Mouse (Mus musculus) small intestine, adult 2 months (tissue): ENCODE measurements around the gene Yju2. TPM values are rescaled to one million over a fixed set of nuclear protein-coding genes. Genes with fewer than 3 reads are reported as not detected.
"Not testable (repeated sequence)": the region's sequence is repeated elsewhere in the genome, so short reads cannot be mapped to it uniquely, and the experiment has no call there.

Experiments
- H3K27ac ChIP-seq: fragments of 200-500 bp; 2 replicates; pipeline ENCODE4 v1.5.1; 2012; ENCODE audit warnings: low read depth, low read length, control low read depth, inconsistent platforms; ENCODE audit not compliant: insufficient read depth
- H3K27me3 ChIP-seq: fragments of 200-500 bp; 2 replicates; pipeline ENCODE4 v1.6.1; 2012; ENCODE audit warnings: mild to moderate bottlenecking, moderate library complexity, low read length, inconsistent platforms; ENCODE audit not compliant: control insufficient read depth, insufficient read depth
- H3K36me3 ChIP-seq: fragments of 200-500 bp; 2 replicates; pipeline ENCODE4 v1.6.1; 2012; ENCODE audit warnings: mild to moderate bottlenecking, low read length, control low read depth, inconsistent platforms; ENCODE audit not compliant: control insufficient read depth, insufficient read depth
- H3K4me1 ChIP-seq: fragments of 200-500 bp; 2 replicates; pipeline ENCODE4 v1.6.1; 2012; ENCODE audit warnings: low read length, inconsistent platforms, mixed read lengths; ENCODE audit not compliant: control insufficient read depth, insufficient read depth, insufficient read length
- H3K4me3 ChIP-seq: fragments of 200-500 bp; 2 replicates; pipeline ENCODE4 v1.5.1; 2012; ENCODE audit warnings: low read depth, mild to moderate bottlenecking, control low read depth, inconsistent platforms, low read length, moderate library complexity
- CTCF ChIP-seq: fragments of 200-500 bp; IDR thresholded peaks from 2 replicates; pipeline ENCODE4 v1.5.1; 2012; ENCODE audit warnings: low read depth, mild to moderate bottlenecking, control low read depth, inconsistent platforms, low read length, moderate library complexity, mixed read lengths; ENCODE audit not compliant: insufficient replicate concordance, insufficient read length; ENCODE audit errors: extremely low read depth
- POLR2A ChIP-seq: fragments of 200-500 bp; IDR thresholded peaks from 2 replicates; pipeline ENCODE4 v1.6.1; 2012; ENCODE audit warnings: low read depth, mild to moderate bottlenecking, control low read depth, inconsistent platforms, low read length, moderate library complexity
- WGBS: fragments of 180-500 bp; shearing (Covaris S2); methylation state at CpG from one replicate; pipeline ENCODE4 v1.1.7; 2018; 5-methylcytosine and 5-hydroxymethylcytosine counted together
- polyA plus RNA-seq: library from polyadenylated mRNA; depleted of rRNA; stranded (reverse); fragments of >200 nt; gene quantifications from 2 replicates; pipeline ENCODE4 v1.2.3, GENCODE M21; 2012; rRNA removed

The Yju2 gene
- 3.4 and 7.9 TPM in 2 replicates for polyA plus RNA-seq

DNA sequence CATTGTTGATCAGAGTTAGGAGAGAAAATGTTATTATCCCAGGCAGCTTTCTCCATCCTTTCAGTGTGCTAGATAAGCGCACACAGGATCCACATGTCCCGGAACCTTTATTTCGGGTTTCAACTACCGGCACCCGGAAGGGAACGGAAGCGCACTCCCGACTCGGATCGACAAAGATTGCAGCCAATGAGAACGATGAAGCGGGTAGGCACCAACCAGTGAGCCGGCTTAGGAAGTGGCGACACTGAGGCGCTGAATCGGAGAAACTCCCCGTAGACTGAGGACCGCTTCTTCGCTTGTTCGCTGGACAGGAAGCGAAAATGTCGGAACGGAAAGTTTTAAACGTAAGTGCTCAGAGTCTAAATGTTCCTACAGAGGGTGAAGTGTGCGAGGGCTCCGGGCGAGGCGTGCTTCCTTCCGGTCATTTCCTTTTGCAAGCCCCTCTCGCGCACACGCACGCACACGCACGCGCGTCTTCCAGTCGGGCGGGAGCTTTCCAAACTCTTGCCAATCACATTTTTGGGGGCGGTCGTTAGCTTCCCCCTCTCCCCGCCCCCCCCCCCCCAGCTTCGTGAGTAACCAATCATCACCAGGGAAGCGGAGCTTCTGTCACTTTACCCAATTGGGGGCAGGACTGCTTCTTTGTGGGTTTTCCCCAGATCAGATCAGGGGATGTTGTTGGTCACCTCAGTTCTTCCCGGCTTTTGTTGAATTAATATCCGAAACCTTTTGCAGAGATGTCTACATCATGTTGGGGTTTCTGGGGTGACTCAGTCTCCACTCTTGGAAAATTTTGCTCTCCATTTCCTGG lies at the start of gene Yju2:
Yju2 (plus strand) TSS at position 182 of the 811 bp plus-strand sequence.
- WGBS = under 1% methylated on average over 45 of the region's 46 CpGs
- H3K4me3 ChIP-seq = peak within 1 kb of the TSS; percentile 88
- peaks cover 12% of the 10 kb centered on the region for H3K36me3 ChIP-seq
- peaks cover 7% of the 10 kb centered on the region; the same call in 1 of the 2 replicates for H3K4me1 ChIP-seq
- H3K27ac ChIP-seq = peak within 1 kb of the TSS; percentile 98
- no peaks in the 10 kb centered on the region for H3K27me3 ChIP-seq
- TF ChIP-seq CTCF (no peak), POLR2A (peak; percentile 69)

DNA sequence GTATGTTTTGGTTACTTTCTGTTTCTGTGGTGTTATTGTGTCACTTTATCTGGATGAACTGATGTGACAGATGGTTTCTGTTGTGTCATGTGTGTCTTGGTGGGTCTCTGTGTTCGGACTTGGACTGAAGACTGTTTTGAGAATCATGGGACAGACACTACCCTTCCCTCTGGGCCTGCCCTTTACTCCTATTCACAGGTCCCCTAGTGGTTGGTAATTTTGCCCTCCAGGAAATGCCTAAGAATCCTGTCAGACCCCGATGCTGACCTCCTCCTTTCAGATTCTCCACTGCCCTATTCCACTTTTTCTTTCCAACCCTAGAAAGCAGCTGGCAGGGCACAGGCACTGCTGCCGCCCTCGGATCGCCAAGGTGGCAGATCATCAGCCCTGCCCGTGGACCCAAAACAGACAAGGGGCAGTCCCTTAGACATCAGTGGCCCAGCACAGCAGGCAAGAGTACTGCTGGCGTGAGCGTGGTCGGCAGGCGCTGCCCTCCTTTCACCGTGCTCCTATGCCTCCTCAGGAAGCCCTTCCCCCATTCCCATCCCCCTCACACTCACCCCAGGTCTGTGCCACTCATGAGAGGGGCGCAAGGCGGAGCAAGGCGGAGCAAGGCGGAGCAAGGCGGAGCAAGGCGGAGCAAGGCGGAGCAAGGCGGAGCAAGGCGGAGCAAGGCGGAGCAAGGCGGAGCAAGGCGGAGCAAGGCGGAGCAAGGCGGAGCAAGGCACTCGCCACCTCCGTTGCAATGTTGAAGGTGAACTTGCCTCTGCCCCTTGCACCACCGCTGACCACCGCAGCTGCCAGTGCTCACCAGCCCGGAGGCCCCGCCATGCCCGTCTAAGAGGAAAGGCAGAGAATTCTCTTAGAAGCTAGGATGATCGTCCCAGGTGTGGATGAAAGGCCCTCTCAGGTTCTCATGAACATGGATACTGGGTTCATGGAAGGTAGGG lies 27.1 kb upstream of the Yju2 start:
- Histone ChIP-seq H3K27me3 (no peaks in the 10 kb centered on the region), H3K36me3 (no peaks in the 10 kb centered on the region), H3K4me1 (peaks cover 5% of the 10 kb centered on the region; the same call in 1 of the 2 replicates), H3K4me3 (peak overlapping the region; percentile 90), H3K27ac (peak overlapping the region; percentile 0; the same call in 1 of the 2 replicates)
- TF ChIP-seq CTCF (peak; percentile 38; the same call in 1 of the 2 replicates), POLR2A (peak; percentile 26; the same call in 1 of the 2 replicates)
- WGBS = 1% methylated on average over 33 of the region's 33 CpGs

DNA sequence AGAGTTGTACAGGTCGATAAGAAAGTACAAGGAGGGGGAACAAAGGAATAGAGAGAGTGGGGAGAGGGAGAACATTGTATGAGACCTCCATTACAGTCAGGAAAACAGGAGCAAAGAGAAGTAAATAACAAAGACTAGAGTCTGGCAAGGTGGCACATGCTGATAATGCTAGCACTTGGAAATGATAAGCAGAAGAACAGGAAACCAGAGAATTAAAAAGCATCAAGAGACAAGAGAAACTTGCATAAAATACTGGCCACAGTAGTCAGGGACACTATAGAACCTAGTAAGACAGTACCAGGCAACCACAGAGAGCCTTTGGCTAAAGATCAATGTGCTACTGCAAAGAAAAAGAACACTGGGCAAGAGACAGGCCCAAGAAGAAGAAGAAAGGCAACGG lies 26.3 kb upstream of the Yju2 start:
- Histone ChIP-seq H3K36me3 (no peaks in the 10 kb centered on the region), H3K4me1 (peaks cover 5% of the 10 kb centered on the region; the same call in 1 of the 2 replicates), H3K27ac (no peak overlapping the region), H3K4me3 (peak overlapping the region; percentile 90; the same call in 1 of the 2 replicates), H3K27me3 (no peaks in the 10 kb centered on the region)
- TF ChIP-seq CTCF (no peak), POLR2A (no peak)
- WGBS = 51% methylated on average over 2 of the region's 2 CpGs

DNA sequence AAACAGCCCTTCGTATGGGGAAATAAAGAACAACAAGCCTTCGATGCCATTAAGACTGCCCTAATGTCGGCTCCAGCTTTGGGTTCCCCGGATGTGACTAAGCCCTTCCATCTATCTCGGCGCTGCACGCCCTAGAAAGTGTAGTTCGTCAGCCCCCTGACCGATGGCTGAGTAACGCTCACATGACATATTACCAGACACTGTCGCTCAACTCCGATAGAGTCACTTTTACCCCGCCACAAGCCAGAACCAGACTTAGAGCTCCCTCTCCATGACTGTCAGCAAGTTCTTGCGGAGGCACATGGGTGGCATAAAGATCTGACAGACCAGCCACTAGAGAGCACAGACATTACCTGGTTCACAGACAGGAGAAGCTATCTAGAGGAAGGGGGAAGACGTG lies 25.7 kb upstream of the Yju2 start:
- H3K27ac ChIP-seq = no peak overlapping the region
- WGBS = 97% methylated on average over 15 of the region's 15 CpGs
- no peak overlapping the region for H3K4me3 ChIP-seq
- peaks cover 5% of the 10 kb centered on the region; the same call in 1 of the 2 replicates for H3K4me1 ChIP-seq
- TF ChIP-seq CTCF (no peak), POLR2A (no peak)
- no peaks in the 10 kb centered on the region for H3K36me3 ChIP-seq
- H3K27me3 ChIP-seq = no peaks in the 10 kb centered on the region

DNA sequence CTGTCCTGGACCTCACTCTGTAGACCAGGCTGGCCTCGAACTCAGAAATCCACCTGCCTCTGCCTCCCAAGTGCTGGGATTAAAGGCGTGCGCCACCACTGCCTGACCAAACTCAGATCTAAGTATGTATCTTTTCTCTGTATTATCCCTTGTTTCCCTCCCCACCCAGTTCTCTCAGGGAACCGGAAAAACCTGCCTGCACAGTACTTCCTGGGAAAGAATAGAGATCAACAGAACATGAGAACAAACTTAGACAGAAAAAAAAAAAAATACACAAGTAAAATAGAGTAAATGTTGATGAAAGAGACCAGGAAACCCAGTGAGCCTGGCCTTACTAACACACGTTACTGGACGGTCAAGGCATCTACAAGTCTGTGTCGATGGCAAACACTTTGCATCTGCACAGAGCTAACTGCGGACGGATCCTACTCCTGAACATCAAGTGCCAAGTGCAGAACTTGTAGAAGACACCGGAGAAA lies 14.5 kb upstream of the Yju2 start:
- 12% methylated on average over 10 of the region's 10 CpGs for WGBS
- H3K36me3 ChIP-seq, H3K27me3 ChIP-seq, H3K4me1 ChIP-seq: not testable (repeated sequence)
- peak overlapping the region; percentile 96 for H3K27ac ChIP-seq
- H3K4me3 ChIP-seq = peak overlapping the region; percentile 63

DNA sequence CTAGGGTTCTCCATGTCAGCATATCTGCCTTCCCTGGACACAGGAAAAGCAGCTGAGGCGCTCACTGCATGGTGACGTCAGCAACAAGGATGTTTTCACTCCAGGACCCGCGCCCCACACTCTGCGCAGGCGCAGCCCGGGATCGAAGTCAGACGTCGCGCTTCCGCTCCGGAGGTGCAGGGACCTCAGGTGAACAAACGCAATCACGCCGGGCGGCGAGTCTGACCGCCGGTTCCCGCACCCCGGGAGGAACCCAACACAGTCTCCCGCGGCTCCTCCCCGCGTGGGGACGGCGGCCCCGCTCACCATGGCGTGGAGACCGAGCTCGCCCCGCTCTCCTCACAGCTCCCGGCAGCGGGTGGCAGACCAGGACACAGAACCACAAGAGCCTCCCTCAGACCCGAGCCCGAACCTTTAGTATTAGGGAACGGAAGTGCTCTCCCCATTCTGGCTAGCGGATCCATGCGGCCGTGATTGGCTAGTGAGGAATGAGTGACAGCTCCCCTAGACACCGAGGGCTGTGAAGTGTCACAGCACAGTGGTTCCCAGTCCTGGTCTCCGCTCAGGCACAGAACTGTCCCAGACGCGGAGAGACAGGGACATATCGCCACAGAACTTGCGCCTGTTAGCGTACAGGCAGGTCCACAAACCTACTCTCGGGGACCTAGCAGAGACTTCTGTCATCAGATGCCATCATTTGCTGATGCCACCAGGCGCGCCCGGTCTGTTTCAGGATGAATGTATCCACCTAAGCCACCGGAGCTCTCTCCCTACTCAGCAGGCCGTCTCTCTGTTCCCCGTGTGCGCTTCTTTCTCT lies 13.8 kb upstream of the Yju2 start:
- not testable (repeated sequence) for H3K4me1 ChIP-seq, H3K36me3 ChIP-seq, H3K27me3 ChIP-seq
- H3K27ac ChIP-seq = peak overlapping the region; percentile 96
- under 1% methylated on average over 56 of the region's 56 CpGs for WGBS
- H3K4me3 ChIP-seq = peak overlapping the region; percentile 63

DNA sequence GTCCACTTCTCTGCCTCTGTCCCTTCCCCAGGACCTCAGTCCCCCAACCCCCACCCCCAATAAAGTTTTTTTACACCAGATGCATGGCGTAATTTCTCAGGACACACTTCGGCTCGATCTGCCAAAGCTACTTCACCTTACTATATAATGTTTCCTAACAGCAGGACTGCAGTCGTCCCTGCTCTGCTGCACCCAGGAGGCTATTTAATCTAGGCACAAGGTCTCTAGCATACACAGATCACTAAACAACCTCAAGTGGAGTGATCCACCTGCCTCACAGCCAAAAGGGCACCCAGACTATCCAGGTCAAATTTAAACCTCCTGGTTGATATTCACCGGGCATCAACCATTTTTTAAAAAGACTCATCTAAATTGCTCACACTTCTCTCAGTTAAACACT lies 13.2 kb upstream of the Yju2 start:
- Histone ChIP-seq H3K27me3 (no peaks in the 10 kb centered on the region), H3K27ac (peak overlapping the region; percentile 96), H3K4me3 (peak overlapping the region; percentile 63), H3K36me3 (no peaks in the 10 kb centered on the region), H3K4me1 (no peaks in the 10 kb centered on the region)
- WGBS = 10% methylated on average over 5 of the region's 5 CpGs
- TF ChIP-seq CTCF (no peak), POLR2A (no peak)
